Mouse (Mus musculus) hindlimb bud, embryonic 11.5 days (tissue): ENCODE results near the gene Tmem30b.
"Not testable (repeated sequence)": the region's sequence is repeated elsewhere in the genome, so short reads cannot be mapped to it uniquely, and the experiment has no call there.

Source experiments
- DNase-seq: peaks from one replicate; pipeline ENCODE4 v3.0.0-alpha.2; 2012; ENCODE audit warnings: low read depth, low spot score; ENCODE audit errors: extremely low spot score

Tmem30b gene

DNA sequence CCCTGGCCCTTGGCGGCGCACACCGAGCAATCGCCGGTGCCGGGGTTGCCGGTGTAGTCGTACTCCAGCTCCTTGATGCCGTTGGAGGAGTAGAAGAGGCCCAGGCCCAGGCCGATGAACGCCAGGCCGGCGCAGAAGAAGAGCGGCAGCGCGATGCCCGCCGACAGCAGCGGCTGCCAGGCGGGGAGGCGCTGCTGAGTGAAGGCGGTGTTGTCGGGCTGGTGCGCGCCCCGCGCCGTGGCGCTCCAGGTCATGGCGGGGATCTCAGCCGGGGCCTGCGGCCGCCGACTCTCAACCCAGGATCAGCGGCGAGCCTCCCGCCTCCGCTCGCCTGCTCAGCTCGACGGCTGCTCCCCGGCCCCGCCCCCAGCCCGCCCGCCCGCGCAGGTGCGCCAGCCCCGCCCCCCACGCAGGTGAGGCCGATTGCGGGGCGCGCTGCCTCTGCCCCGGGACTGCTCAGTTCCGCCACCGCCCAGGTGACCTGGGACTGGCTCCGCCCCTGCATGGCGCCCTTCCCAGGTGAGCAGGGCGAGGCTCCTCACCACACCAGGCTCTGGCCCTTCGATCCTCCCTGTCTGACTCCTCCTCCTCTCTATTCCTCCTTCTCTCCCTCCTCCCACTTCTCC is at the start of gene Tmem30b:
Tmem30b (minus strand) TSS at position 307 of the 626 bp plus-strand sequence.
- no peak for DNase-seq

DNA sequence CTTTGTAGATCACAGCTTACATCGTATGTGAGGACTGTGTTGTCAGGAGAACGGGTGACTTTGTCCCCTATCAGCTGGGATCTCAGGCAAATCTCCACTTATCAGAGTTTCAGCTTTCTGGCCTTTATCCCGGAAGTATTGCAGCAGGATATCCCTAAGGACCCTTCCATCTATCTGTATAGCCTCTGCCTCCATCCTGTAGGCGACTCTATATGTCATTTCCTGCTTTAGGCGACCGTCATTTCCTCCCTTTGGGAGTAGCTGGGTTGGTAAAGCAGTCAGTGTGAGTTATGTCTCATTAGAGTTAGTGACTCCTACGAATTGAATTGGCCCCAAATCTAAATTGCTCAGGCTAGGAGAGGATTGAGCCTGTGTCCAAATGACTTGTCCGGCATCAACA is 49.0 kb upstream of the Tmem30b start:
- no peak for DNase-seq

DNA sequence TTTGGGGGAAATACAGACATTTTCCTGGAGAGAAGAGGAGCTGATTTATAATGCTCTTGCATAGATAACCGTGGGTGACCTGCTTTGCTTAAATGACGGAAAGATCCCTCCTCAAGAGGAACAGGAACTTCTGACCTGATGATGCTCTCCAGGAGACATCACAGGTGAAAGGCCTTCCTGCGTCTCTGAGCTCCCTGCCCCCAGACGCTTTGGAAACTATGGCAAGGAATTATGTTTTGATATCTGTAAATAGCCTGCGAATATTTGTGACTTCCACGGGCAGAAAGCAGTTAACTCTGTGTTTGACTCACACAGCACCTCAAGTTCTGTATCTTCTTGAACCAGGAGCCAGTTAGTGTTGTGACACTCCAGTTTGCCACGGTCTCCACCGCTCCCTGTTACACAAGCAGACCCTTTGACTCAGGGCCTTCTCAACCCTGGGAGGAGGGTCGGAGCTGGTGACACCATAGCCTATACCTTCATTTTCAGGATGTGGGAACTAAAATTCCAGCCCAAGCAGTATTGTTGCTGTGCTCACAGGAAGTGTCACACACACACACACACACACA is 48.1 kb upstream of the Tmem30b start:
- DNase-seq = no peak

DNA sequence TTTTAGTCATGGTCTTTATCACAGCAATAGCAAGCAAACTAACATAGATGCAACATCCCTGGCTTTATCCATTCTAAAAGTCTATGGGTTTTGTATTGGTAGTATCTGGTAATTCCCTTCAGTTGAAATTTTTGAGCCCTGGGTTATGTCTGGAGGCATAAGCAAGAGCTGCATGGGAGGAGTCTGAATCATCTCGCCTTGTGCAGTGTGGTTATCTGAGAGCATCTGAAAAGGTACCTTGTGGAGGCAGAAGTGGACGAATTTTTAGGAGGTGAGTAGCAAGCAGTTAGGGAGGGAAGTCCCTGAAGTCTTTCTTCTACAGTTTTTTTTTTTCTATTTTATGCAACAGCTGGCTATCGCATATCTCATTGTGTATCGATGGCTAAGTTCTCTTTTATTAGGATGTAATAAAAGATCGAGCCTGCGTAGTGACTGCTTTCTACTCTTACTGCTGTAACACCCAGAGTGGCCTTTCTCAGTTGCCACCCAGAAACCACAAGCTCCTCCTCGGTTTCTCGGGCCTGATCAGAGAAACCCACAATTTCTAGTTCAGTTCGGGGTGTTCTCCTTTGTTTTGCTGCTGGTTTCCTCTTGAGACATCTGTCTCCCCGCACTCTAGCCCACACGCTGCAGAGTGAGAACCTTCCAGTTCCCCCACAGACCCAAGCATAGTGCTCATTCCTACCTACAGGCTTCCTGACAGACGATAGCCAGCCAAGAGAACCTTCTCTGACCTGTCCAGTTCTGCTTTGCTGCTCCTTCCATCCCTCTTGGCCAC is 47.0 kb upstream of the Tmem30b start:
- no peak for DNase-seq

DNA sequence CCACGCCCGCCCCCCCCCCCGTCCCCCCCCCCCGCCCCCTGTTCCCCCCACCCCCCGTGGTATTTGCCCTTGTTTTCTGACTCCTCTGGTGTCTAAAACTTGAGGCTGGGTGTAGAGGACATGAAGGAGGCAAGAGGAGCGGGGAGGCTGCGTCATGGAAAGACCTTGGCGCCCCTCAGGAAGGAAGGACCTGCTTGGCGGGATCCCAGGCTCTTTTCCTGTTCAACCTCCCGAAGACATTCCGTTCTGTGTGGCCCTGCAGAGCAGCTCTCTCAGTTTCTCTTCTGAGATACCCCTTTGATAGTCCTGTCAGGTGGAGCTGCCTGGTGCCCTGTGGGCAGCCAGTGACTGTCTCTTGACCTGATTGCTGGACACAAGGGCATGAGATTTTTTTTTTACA is 45.4 kb upstream of the Tmem30b start:
- DNase-seq = no peak

DNA sequence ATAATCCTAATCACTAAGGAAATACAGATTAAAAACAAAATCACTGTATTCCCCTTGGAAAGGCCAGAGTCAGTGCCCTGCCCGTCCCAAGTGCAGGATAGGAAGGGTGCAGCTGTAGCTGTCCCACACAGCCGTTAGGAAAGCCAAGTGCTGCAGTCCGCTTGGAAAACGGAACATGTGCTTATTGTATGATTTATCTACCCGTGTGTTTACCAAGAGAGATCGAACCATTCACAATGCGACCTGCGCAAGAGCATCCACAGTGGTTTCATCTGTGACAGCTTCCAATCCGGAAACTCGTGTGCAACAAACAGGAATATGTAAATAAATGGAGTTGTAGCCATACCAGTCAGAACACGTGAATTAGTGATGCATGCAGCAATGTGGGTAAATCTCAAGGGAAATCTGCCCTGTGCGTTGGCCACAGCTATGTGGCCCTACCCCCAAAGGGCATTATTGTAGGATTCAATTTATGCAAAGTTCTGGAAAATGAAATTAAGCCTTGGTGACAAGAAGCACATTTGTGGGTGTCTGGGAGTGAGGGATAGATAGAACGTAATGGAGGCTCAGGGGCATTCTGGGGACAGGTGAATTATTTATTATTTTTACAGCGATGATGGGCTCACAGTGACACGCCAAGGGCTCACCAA is 44.6 kb upstream of the Tmem30b start:
- no peak for DNase-seq

DNA sequence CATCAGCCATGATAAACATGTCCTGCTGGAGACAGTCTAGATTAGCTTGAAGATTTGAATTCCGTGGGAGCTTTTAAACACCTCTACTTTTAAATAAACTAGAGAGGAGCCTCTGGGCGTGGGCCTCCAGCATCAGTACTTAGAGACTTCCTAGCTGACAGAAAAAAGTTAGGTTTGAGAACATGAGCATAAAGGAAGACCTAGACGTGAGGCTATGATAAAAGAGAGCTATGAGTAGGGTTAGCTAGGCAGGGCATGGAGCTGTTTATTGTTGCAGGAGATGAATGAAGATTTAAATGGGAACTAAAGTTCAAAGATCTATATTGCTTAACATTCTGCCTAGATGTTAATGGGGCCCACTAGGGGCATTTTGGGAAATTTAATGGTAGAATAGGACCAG is 41.1 kb upstream of the Tmem30b start:
- DNase-seq = no peak

DNA sequence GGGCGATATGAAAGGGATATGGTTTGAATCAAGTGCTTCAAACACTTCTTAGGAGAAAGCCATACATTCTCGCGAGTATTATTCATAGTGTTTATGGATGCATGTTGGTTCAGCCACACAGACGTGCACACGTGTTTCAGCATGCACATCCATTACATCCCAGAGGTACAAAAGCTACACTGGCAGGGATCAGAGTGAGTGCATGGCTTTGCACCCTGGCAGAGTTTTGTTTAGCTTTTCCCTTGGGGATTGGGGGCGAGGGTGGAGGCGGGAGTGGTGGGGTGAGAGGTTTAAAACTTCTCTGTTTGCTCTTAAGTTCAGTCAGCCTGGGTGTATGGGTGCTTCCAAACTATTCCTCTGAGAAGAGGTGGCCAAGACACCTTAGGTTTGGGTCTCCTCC is 39.7 kb upstream of the Tmem30b start:
- no peak for DNase-seq

DNA sequence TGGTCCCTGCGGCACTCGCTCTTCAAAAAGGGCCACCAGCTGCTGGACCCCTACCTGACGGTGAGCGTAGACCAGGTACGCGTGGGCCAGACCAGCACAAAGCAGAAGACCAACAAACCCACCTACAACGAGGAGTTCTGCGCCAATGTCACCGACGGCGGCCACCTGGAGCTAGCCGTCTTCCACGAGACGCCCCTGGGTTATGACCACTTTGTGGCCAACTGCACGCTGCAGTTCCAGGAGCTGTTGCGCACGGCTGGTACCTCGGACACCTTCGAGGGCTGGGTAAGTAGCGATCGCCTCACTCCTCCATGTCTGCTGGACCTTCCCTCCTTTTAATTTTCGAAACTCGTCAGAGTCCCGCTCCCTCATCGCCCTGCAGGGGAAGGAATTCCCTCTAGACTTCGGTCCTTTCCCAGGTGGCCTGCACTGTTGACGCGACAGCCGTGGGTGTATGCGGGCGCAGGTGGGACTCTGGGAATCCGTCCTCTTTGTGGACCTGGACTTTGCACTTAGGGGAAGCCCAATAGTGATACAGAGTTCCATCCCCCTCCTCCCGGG is 39.1 kb upstream of the Tmem30b start:
- no peak for DNase-seq

DNA sequence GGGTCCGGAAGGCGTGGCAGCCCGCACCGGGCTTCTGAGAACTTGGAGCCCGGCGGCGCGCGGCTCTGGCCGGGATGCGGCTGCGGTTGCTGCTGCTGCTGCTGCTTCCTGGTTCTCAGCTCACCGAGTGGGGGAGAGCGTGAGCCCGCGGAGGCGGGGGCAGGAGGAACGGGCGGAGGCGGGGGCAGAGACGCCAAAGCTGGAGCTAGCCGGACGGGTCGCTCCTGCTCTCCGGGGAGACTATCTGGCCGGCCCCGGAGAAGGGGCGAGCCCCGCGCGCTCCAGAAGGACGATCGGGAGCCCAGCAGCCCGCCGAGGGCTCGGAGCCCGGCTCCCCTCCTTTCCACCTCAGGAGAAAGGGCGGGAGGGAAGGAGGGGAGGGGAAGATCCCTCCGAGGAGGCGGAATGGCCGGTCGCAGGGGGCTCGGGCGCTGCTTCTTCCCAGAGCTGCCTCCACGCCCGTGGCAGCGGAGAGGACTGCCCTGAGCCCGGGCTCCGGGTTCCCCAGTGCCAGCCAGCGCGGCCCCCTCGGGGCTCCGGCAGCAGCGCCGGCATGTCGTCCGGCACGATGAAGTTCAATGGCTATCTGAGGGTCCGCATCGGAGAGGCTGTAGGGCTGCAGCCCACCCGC is 38.5 kb upstream of the Tmem30b start, which contains the start of gene Prkch:
Prkch (plus strand) TSS at position 187 of the 631 bp plus-strand sequence.
- no peak for DNase-seq

DNA sequence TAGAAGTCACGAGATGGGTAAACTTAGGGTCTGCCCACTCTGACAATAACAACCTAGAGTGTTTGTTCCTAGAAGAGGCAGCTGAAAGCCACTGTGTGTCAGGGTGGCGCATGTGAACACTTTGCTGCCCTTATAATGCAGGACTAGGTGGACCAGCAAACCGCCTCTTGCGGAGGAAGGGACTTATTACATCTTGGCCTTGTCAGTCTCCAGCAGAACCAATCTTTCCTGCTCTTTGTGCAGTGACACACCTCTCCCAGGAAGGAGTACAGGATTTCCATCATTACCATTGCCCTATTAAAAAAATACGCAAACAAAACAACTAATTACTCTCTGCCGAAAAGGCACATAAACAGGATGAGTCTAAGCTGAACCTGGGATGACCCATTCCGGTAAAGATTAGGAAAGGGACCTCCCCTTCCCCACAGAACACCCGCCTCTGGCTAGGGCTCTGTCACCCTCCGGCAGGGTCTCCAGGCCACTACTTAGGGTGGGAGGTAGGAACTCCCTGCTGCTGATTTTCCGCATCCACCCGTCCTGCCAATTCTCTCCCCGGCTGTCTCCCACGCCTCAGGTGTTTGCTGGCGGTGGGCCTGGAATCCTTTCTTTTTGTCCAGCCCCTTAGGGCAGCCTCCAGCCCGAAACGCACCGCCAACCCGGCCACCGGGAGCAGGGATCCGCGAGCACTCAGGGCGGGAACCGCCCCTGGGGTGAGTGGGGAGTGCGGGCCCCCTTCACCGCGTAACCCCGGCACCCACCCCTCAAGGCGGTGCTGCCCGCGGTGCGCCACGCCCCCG is 37.8 kb upstream of the Tmem30b start:
- no peak for DNase-seq

DNA sequence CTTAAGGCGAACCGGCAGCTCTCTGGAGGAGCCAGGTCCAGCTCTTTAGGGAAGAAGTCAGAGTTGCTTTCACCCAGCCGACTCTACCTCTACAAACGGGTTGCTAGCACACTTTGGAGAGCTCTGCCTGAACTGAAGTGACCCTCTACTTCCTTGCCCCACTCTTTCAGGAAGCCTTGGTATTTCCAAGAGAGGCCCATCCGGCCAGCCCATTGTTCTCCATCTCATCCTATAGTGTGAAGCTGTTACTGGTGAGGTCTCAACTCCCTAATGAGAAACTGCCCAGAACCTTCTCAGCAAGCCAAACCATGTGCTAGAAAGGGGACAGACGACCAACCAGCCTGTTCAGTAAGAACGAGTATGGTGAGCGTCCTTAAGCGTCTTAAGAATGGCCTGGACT is 37.1 kb upstream of the Tmem30b start:
- DNase-seq = no peak

DNA sequence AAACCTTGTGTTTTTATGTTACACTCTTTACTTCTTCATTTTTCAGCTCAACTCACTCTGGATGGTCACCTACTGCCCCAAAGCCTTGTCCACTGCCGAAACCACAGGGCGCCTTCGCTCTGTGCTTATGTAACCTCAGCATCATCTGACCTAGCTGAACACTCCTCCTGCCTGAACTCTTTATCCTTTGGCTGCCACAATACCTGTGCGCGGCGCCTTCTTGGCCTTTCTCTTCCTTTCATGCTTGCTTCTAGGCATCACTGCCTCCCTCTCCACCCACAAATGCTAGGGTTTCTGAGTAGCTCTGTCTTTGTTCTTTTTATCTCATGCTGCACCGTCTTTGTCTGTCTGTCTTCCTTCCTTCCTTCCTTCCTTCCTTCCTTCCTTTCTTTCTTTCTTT is 34.6 kb upstream of the Tmem30b start:
- no peak for DNase-seq

DNA sequence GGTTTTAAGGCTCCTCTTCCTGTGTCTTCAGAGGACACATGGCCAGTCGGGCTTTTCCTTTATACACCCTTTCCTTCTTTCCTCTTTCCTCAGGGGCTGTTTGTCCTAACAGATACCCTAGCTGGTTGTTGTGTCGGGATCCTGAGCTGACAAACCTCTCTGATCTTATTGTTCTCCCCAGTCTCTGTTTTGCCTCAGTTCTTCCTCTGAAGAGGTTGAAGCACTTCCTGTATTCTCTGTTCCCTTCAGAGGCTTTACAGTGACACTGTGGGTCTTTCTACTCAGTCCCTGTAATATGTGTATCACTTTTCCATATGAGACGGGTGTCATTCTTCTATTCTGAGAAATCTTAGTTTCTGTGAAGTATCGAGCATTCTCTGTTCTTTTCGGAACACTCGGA is 31.9 kb upstream of the Tmem30b start:
- DNase-seq = no peak

DNA sequence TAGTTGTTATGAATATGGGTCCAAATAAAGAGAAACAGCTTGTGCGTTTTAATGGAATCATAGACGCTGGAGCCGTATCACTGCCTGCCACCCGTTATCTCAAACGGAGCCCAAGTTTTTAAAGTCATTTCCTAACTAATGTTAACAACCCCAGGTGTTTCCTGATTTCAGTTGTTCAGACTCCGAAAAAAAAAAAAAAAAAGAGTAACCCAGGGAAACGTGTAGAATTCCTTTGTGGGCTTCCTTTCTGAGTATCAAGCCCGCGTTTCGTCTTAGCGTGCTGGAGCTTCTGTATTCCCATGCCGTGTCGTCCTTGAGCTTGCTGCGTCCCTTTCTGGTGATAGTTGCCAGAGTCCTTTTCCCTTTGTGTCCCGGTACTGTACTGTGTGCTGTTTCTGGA is 28.4 kb upstream of the Tmem30b start:
- DNase-seq = no peak

DNA sequence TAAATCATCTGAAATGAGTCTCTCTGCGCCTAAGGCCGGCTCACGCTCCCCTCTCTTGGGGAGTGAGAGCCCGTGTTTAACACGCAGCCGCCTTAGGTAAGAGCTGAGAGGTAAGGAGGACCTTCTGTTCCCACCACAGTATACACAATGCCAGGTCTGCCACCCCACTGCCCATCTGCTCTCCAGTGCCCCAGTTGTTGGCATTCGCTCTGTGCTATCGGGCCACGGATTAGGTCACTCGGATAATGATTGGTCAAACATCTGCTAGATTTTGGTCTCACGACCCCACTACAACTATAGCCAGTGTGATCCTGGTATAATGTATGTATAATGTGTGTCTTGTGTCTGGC is 19.4 kb upstream of the Tmem30b start:
- DNase-seq = no peak

DNA sequence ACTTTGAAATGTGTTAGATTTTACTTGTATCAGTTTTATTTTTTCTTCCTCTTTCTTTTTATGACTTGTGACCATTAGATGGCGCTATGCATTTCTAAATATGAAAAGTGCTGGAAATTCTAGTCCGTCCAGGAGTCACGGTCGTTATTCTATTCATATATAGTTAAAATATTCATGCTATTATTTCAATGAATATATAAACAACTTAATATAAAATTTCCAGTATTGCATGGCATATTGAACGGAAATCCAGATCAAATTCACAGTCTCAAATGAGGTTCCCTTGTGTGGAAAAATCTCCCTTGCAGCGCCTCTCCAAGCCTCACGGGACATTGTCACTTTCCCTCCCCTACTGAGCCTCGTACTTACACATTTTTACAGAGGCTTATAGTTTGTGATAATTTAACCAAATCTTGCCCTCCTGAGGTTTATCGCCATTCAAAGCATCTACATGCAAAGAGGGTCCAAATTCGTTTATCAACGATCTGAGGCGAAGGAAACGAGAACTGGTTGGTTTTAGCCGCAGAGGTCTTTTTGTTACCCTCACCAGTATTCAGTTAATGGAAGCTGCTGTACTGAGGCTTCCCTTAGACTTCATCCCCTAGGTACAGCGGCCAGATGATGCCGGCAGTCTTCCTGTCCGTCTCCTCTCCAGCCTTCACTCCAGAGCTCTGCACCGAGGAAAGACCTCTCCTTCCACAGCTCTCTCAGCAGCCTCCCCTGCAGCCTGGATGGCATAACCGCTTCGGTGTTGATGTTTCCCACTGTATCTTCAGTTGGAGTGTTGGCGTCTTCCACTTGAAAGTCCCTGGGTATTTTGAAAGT is 18.8 kb upstream of the Tmem30b start:
- DNase-seq = no peak

DNA sequence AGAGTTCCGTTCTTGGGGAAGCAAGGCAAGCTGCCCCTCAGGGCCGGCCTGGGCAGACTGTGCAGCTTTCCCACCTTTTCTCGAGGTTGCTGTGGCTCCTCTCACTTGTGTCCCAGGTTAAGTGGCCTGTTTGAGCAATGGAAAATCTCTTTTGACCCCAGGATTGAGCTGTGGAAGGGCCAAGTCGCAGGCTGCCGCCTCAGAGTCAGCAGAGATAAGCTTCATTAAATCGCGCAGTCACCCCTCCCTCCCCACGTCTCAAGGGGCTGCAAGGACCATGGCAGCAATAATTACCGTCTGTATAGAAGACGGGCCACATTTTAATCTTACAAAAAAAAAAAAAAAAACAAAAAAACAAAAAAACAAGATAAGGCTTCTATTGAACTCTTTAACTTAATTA is 18.0 kb upstream of the Tmem30b start:
- no peak for DNase-seq

DNA sequence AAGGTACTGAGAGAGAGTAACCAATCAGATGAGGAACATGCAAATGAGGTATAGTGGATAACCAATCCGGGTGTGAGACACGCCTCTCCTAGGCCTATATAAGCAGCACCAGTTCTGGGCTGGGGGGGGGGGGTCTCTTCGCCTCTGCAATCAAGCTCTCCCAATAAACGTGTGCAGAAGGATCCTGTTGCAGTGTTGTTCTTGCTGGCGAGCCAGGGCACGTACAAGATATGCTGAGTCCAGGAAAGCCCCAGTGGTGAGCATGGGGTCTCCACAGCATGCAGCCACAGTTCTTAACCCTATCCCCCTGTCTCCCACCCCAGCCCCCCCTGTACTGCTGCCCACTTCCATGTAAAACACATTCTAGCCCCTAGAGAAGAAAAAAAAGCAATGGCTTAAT is 16.9 kb upstream of the Tmem30b start:
- DNase-seq = not testable (repeated sequence)

DNA sequence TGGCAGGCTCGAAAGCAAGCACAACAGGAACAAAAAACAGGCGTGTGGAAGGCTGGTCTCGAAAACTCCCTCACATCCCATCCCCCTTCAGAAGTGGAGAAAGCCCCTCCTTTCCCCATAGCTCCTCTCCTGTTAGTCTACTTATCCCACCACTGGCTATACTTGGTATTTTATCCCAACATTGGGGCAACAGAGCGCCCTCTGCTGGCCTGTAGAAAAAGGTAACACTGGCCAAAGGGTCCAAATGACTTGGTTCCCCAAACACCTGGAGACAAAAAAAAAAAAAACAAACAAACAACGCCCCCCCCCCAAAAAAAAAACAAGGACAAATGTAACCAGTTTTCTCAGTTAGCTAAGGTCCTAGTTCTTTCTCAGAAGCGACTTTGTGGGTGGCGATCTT is 13.9 kb upstream of the Tmem30b start:
- DNase-seq = no peak
